Mouse (Mus musculus): ENCODE results near the gene Saysd1. TPM values are rescaled to one million over a fixed set of nuclear protein-coding genes. Genes with fewer than 3 reads are reported as not detected.

The Saysd1 gene
- total and polyA plus RNA-seq, 3 experiments = 2.6 to 5.0 (median 2.8) TPM

DNA sequence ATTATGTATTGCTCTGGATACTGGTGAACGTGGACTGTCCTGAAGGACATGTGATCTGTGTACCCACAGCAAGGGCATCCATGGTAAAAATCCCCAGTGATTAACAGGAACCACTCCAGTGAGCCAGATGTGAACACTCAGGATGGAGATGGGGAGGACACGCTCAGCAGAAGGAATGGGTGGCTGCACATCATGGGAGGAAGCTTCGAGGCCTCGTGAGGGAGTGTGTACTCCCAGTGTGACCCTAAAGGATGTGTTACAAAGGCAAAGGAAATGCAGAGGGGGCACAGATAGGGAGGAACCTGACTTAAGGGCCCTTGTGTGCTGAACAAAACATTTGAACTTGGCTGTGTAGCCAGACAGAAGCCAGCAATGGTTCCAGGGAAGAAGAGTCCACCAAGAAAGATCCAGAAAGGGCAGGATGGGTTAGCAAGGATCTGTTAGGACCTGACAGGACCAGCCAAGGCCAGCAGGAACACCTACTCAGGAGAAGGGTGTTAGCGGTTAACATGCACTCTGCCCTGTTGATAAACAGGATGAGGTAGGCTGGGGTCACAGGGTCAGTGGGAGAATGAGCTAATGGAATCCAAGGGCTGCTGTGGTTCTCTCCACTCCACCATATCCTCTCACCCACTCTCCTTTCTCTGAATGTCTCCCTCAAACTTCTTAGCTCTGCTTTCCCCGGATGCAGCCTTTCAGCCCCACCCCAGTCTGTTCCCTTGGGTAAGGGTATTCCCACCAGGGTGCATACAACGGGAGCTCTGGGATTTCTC, 25.0 kb downstream of the Saysd1 start:
- 32% methylated on average over 7 of the region's 7 CpGs for WGBS
- no peak for DNase-seq
- intact Hi-C loops (cut with DNase I) = no loop called here

DNA sequence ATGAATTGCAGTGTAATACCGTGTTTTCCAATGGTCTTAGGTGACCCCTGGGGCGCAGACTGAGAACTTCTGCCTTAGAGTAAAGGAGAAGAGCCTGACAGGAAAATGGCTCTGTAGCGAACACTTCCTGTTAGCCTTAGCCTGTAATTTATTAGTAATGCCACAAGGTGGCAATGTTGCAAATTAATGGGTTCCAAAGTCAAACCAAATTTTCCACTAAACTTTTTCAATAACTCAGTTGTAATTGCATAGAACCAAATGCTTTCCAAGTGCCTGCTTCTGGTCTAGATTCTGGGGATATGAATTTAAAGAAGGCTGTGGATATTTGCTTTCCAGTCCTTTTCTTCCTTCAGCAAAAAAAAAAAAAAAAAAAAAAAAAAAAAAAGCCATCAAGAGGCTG, 26.1 kb downstream of the Saysd1 start:
- Histone ChIP-seq H3K9ac (ENCODE audit: low read depth, low read length) (no peak overlapping the region), H3K79me2 (replicated peaks; ENCODE audit: control insufficient read depth, insufficient read depth, low read length) (no peaks in the 10 kb centered on the region), H3K36me3 (ENCODE audit: control insufficient read depth, insufficient read depth, low read length) (no peaks in the 10 kb centered on the region), H3K27me3 (ENCODE audit: control insufficient read depth, insufficient read depth, low read length) (no peaks in the 10 kb centered on the region), H3K4me1 (ENCODE audit: control insufficient read depth, insufficient read depth, low read length) (no peaks in the 10 kb centered on the region; the same call in 1 of the 2 replicates), H3K4me3 (no peak overlapping the region), H3K27ac (no peak overlapping the region)
- no peak for TF ChIP-seq POLR2A (IDR thresholded peaks at IDR 0.05; ENCODE audit: insufficient read depth, low read depth, low read length)
- TF ChIP-seq CTCF (IDR thresholded peaks at IDR 0.05) = peak; percentile 57
- 75% methylated on average over 3 of the region's 3 CpGs for WGBS
- no peak for DNase-seq
- intact Hi-C loops (cut with DNase I) = no loop called here

More for the DNA sequence above, 25.0 kb downstream of the Saysd1 start:
- no peaks in the 10 kb centered on the region for H3K4me1 ChIP-seq (ENCODE audit: control insufficient read depth, insufficient read depth, low read length)
- no peaks in the 10 kb centered on the region for H3K27me3 ChIP-seq (ENCODE audit: control insufficient read depth, insufficient read depth, low read length)
- no peak overlapping the region for H3K9ac ChIP-seq (ENCODE audit: low read depth, low read length)
- H3K79me2 ChIP-seq (replicated peaks; ENCODE audit: control insufficient read depth, insufficient read depth, low read length) = no peaks in the 10 kb centered on the region
- no peaks in the 10 kb centered on the region for H3K36me3 ChIP-seq (ENCODE audit: control insufficient read depth, insufficient read depth, low read length)
- TF ChIP-seq POLR2A (IDR thresholded peaks at IDR 0.05; ENCODE audit: insufficient read depth, low read depth, low read length) (no peak), CTCF (IDR thresholded peaks at IDR 0.05) (no peak), EP300 (IDR thresholded peaks at IDR 0.05; ENCODE audit: insufficient read depth, low read depth, low read length) (no peak)
- H3K4me3 ChIP-seq = no peak overlapping the region
- H3K27ac ChIP-seq = no peak overlapping the region

GRCm38 (mm10) chr14:20110945-20111344, 27.4 kb downstream of the Saysd1 start:
- no peak for DNase-seq
- no peak overlapping the region for H3K4me3 ChIP-seq
- no peaks in the 10 kb centered on the region; the same call in 1 of the 2 replicates for H3K4me1 ChIP-seq (ENCODE audit: control insufficient read depth, insufficient read depth, low read length)
- intact Hi-C loops (cut with DNase I) = no loop called here
- H3K79me2 ChIP-seq (replicated peaks; ENCODE audit: control insufficient read depth, insufficient read depth, low read length) = no peaks in the 10 kb centered on the region
- no peak overlapping the region for H3K27ac ChIP-seq
- H3K9ac ChIP-seq (ENCODE audit: low read depth, low read length) = no peak overlapping the region
- no peaks in the 10 kb centered on the region for H3K36me3 ChIP-seq (ENCODE audit: control insufficient read depth, insufficient read depth, low read length)
- no peaks in the 10 kb centered on the region for H3K27me3 ChIP-seq (ENCODE audit: control insufficient read depth, insufficient read depth, low read length)
- TF ChIP-seq CTCF (IDR thresholded peaks at IDR 0.05) (no peak), EP300 (IDR thresholded peaks at IDR 0.05; ENCODE audit: insufficient read depth, low read depth, low read length) (no peak), POLR2A (IDR thresholded peaks at IDR 0.05; ENCODE audit: insufficient read depth, low read depth, low read length) (no peak)
- 78% methylated on average over 1 of the region's 1 CpGs for WGBS

DNA sequence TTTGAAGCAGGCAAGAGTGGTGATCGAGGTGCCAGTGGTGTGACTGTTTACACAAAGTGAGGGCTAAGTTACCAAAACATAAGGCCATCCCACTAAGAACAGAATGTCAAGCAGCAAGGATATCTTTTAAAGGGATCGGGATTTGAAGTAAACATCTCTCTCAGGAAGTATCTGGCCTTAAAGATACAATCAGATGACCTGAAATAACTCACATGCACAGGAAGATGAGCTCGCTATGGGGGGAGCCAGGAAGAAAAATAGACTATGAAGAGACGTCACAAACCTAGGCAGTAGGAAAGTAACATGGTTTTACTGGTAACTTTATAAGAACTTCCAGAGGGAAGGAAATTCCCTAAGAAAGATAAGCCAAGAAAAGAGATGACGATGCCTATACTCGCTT, 32.1 kb downstream of the Saysd1 start:
- no peak for DNase-seq
- Histone ChIP-seq H3K27ac (peak overlapping the region; percentile 33), H3K79me2 (replicated peaks; ENCODE audit: control insufficient read depth, insufficient read depth, low read length) (no peaks in the 10 kb centered on the region), H3K4me3 (no peak overlapping the region), H3K4me1 (ENCODE audit: control insufficient read depth, insufficient read depth, low read length) (no peaks in the 10 kb centered on the region; the same call in 1 of the 2 replicates), H3K36me3 (ENCODE audit: control insufficient read depth, insufficient read depth, low read length) (no peaks in the 10 kb centered on the region), H3K9ac (ENCODE audit: low read depth, low read length) (no peak overlapping the region), H3K27me3 (ENCODE audit: control insufficient read depth, insufficient read depth, low read length) (no peaks in the 10 kb centered on the region)
- WGBS = 35% methylated on average over 6 of the region's 6 CpGs
- intact Hi-C loops (cut with DNase I) = no loop called here
- TF ChIP-seq EP300 (IDR thresholded peaks at IDR 0.05; ENCODE audit: insufficient read depth, low read depth, low read length) (no peak), CTCF (IDR thresholded peaks at IDR 0.05) (no peak), POLR2A (IDR thresholded peaks at IDR 0.05; ENCODE audit: insufficient read depth, low read depth, low read length) (no peak)

- 16% methylated on average over 4 of the region's 4 CpGs for WGBS
- Histone ChIP-seq H3K27ac (no peak overlapping the region), H3K4me3 (no peak overlapping the region), H3K9ac (ENCODE audit: low read depth, low read length) (no peak overlapping the region), H3K27me3 (ENCODE audit: control insufficient read depth, insufficient read depth, low read length) (no peaks in the 10 kb centered on the region), H3K79me2 (replicated peaks; ENCODE audit: control insufficient read depth, insufficient read depth, low read length) (no peaks in the 10 kb centered on the region), H3K4me1 (ENCODE audit: control insufficient read depth, insufficient read depth, low read length) (no peaks in the 10 kb centered on the region; the same call in 1 of the 2 replicates), H3K36me3 (ENCODE audit: control insufficient read depth, insufficient read depth, low read length) (no peaks in the 10 kb centered on the region)
- TF ChIP-seq CTCF (IDR thresholded peaks at IDR 0.05) = no peak
- no peak for TF ChIP-seq POLR2A (IDR thresholded peaks at IDR 0.05; ENCODE audit: insufficient read depth, low read depth, low read length)
- TF ChIP-seq EP300 (IDR thresholded peaks at IDR 0.05; ENCODE audit: insufficient read depth, low read depth, low read length) = no peak
- no peak for DNase-seq
- intact Hi-C loops (cut with DNase I) = no loop called here
These were observed 35.1 kb downstream of the Saysd1 start for GRCm38 (mm10) chr14:20103207-20103606.

GRCm38 (mm10) chr14:20098061-20098460, 40.3 kb downstream of the Saysd1 start:
- Histone ChIP-seq H3K79me2 (replicated peaks; ENCODE audit: control insufficient read depth, insufficient read depth, low read length) (no peaks in the 10 kb centered on the region), H3K9ac (ENCODE audit: low read depth, low read length) (no peak overlapping the region), H3K36me3 (ENCODE audit: control insufficient read depth, insufficient read depth, low read length) (no peaks in the 10 kb centered on the region), H3K27ac (no peak overlapping the region; the same call in 1 of the 2 replicates), H3K27me3 (ENCODE audit: control insufficient read depth, insufficient read depth, low read length) (no peaks in the 10 kb centered on the region), H3K4me3 (no peak overlapping the region), H3K4me1 (ENCODE audit: control insufficient read depth, insufficient read depth, low read length) (no peaks in the 10 kb centered on the region; the same call in 1 of the 2 replicates)
- 0 out of 2 replicates have a peak, but pooled peaks have one; percentile 15 for TF ChIP-seq EP300 (IDR thresholded peaks at IDR 0.05; ENCODE audit: insufficient read depth, low read depth, low read length)
- no peak for TF ChIP-seq CTCF (IDR thresholded peaks at IDR 0.05)
- no peak for DNase-seq
- intact Hi-C loops (cut with DNase I) = no loop called here
- WGBS = 22% methylated on average over 5 of the region's 5 CpGs
